Mouse (Mus musculus) stomach, postnatal 0 days (tissue): Measurements from ENCODE around the gene Gpld1. TPM values are rescaled to one million over a fixed set of nuclear protein-coding genes. Genes with fewer than 3 reads are reported as not detected.
A peak's percentile ranks its signal among the peaks of the same experiment; 100 is the strongest.

Experiments used
- ATAC-seq: fragments of 200-750 bp; cut with Nextera tagmentation; 2 replicates; pipeline ENCODE4 v1.8.0; 2017; ENCODE audit not compliant: low FRiP score, low TSS enrichment
- DNase-seq: peaks from one replicate; pipeline ENCODE4 v3.0.0-alpha.2; 2016; ENCODE audit warnings: low spot score
- H3K27ac ChIP-seq: fragments of 300-500 bp; sonication (generic); replicated peaks from 2 replicates; pipeline ENCODE4 v1.5.1; 2014; ENCODE audit warnings: mild to moderate bottlenecking, control low read depth
- H3K27me3 ChIP-seq: fragments of 300-500 bp; sonication (generic); 2 replicates; pipeline ENCODE4 v1.6.1; 2014; ENCODE audit warnings: low read length; ENCODE audit not compliant: control insufficient read depth, insufficient read depth
- H3K36me3 ChIP-seq: fragments of 300-500 bp; sonication (generic); 2 replicates; pipeline ENCODE4 v1.6.1; 2014; ENCODE audit warnings: low read length, mixed read lengths; ENCODE audit not compliant: control insufficient read depth, insufficient read depth
- H3K4me1 ChIP-seq: fragments of 300-500 bp; sonication (generic); replicated peaks from 2 replicates; pipeline ENCODE4 v1.6.1; 2014; ENCODE audit warnings: antibody characterized with exemption; ENCODE audit not compliant: control insufficient read depth, insufficient read depth
- H3K4me2 ChIP-seq: fragments of 300-500 bp; sonication (generic); replicated peaks from 2 replicates; pipeline ENCODE4 v1.6.1; 2014; ENCODE audit warnings: low read depth, mild to moderate bottlenecking, control low read depth, moderate library complexity
- H3K4me3 ChIP-seq: fragments of 300-500 bp; sonication (generic); 2 replicates; pipeline ENCODE4 v1.5.1; 2014; ENCODE audit warnings: low read depth, low read length, control low read depth
- H3K9ac ChIP-seq: fragments of 300-500 bp; sonication (generic); 2 replicates; pipeline ENCODE4 v1.6.1; 2014; ENCODE audit warnings: mild to moderate bottlenecking, low read length, control low read depth, mixed read lengths
- H3K9me3 ChIP-seq: fragments of 300-500 bp; sonication (generic); 2 replicates; pipeline ENCODE4 v1.6.1; 2016; ENCODE audit warnings: low read length; ENCODE audit not compliant: control insufficient read depth
- CTCF ChIP-seq: IDR thresholded peaks from 2 replicates; pipeline ENCODE4 v1.5.1; 2016; ENCODE audit warnings: antibody characterized with exemption, low read depth, mild to moderate bottlenecking, moderate library complexity
- EP300 ChIP-seq: optimal IDR thresholded peaks from 2 replicates; pipeline ENCODE3; 2016; ENCODE audit warnings: antibody characterized with exemption
- WGBS: fragments of 180-500 bp; shearing (Covaris S2); extraction: QIAGEN DNeasy Blood & Tissue Kit; methylation state at CpG from one replicate; pipeline ENCODE4 v1.1.7; 2014; 5-methylcytosine and 5-hydroxymethylcytosine counted together
- polyA plus RNA-seq: library from polyadenylated mRNA; unstranded; fragments of >200 nt; fragmentation: Nextera tagmentation; extraction: Ambion mirVana; gene quantifications from 2 replicates; pipeline ENCODE4 v1.2.1, GENCODE M21; 2015

The Gpld1 gene
- polyA plus RNA-seq, 1 experiment from 2014 or later, result 26.0 TPM

GRCm38 (mm10) chr13:25024655-25025054 lies 81.7 kb downstream of the Gpld1 start:
- no peaks in the 10 kb centered on the region for H3K27me3 ChIP-seq
- H3K4me3 ChIP-seq, result no peak overlapping the region
- H3K36me3 ChIP-seq, result no peaks in the 10 kb centered on the region
- no peaks in the 10 kb centered on the region for H3K9me3 ChIP-seq
- H3K9ac ChIP-seq, result no peak overlapping the region
- no peak overlapping the region for H3K4me2 ChIP-seq
- DNase-seq (peak; percentile 51), ATAC-seq (no peak)
- no peak overlapping the region for H3K27ac ChIP-seq
- TF ChIP-seq EP300 (no peak), CTCF (peak; percentile 68)
- no peaks in the 10 kb centered on the region for H3K4me1 ChIP-seq
- WGBS, result 24% methylated on average over 2 of the region's 2 CpGs

GRCm38 (mm10) chr13:25026409-25027113 lies 83.6 kb downstream of the Gpld1 start:
- H3K4me2 ChIP-seq, result no peak overlapping the region
- no peak for ATAC-seq

GRCm38 (mm10) chr13:25027114-25027425 lies 84.1 kb downstream of the Gpld1 start:
- Histone ChIP-seq H3K4me3 (no peak overlapping the region), H3K9me3 (no peaks in the 10 kb centered on the region), H3K27ac (no peak overlapping the region), H3K9ac (no peak overlapping the region), H3K4me1 (no peaks in the 10 kb centered on the region), H3K4me2 (no peak overlapping the region), H3K27me3 (no peaks in the 10 kb centered on the region), H3K36me3 (no peaks in the 10 kb centered on the region)
- TF ChIP-seq EP300, result no peak
- TF ChIP-seq CTCF, result peak; percentile 14; the same call in 1 of the 2 replicates
- DNase-seq (no peak), ATAC-seq (no peak)
- WGBS, result 91% methylated on average over 3 of the region's 3 CpGs

More at GRCm38 (mm10) chr13:25026409-25027113, 83.6 kb downstream of the Gpld1 start:
- DNase-seq, result no peak
- Histone ChIP-seq H3K27me3 (no peaks in the 10 kb centered on the region), H3K9ac (no peak overlapping the region), H3K9me3 (no peaks in the 10 kb centered on the region), H3K36me3 (no peaks in the 10 kb centered on the region), H3K4me1 (no peaks in the 10 kb centered on the region), H3K4me3 (no peak overlapping the region), H3K27ac (no peak overlapping the region)
- TF ChIP-seq EP300 (no peak), CTCF (no peak)
- 71% methylated on average over 6 of the region's 6 CpGs for WGBS

- 77% methylated on average over 2 of the region's 2 CpGs for WGBS
- Histone ChIP-seq H3K4me3 (no peak overlapping the region), H3K9me3 (no peaks in the 10 kb centered on the region), H3K4me1 (no peaks in the 10 kb centered on the region), H3K27me3 (no peaks in the 10 kb centered on the region), H3K36me3 (no peaks in the 10 kb centered on the region), H3K9ac (no peak overlapping the region), H3K27ac (no peak overlapping the region), H3K4me2 (no peak overlapping the region)
- DNase-seq (no peak), ATAC-seq (no peak)
- TF ChIP-seq CTCF (no peak), EP300 (no peak)
Measured at GRCm38 (mm10) chr13:25039488-25039887, 96.5 kb downstream of the Gpld1 start.

Other genes with a start within 250 kb of the Gpld1 start
- gene Armh2, start 201.9 kb upstream of the Gpld1 start, polyA plus RNA-seq, result not detected in 2 replicates
- gene Gmnn, start 181.2 kb upstream of the Gpld1 start, polyA plus RNA-seq, result 39.6 and 43.3 TPM in 2 replicates
- 11.0 and 11.1 TPM in 2 replicates for gene BC005537, start 141.5 kb upstream of the Gpld1 start, polyA plus RNA-seq
- 111 and 117 TPM in 2 replicates for gene Acot13, start 111.6 kb upstream of the Gpld1 start, polyA plus RNA-seq
- 21.6 and 22.0 TPM in 2 replicates for gene Tdp2, start 111.5 kb upstream of the Gpld1 start, polyA plus RNA-seq
- gene D130043K22Rik, start 98.0 kb upstream of the Gpld1 start, polyA plus RNA-seq, result 0.19 and 0.58 TPM in 2 replicates
- gene Aldh5a1, start 5.5 kb upstream of the Gpld1 start, polyA plus RNA-seq, result 6.1 and 6.4 TPM in 2 replicates
- 13.9 and 16.4 TPM in 2 replicates for gene Mrs2, start 77.2 kb downstream of the Gpld1 start, polyA plus RNA-seq
- gene Dcdc2a, start 112.9 kb downstream of the Gpld1 start, polyA plus RNA-seq, result 0.07 and 0.24 TPM in 2 replicates